Mouse (Mus musculus): ENCODE measurements around the gene Cdkn1a. TPM values are rescaled to one million over a fixed set of nuclear protein-coding genes. Genes with fewer than 3 reads are reported as not detected.
A peak's percentile ranks its signal among the peaks of the same experiment; 100 is the strongest.
"Not testable (repeated sequence)": the region's sequence is repeated elsewhere in the genome, so short reads cannot be mapped to it uniquely, and the experiment has no call there.

The Cdkn1a gene
- polyA plus RNA-seq, 1 experiment from 2014 or later = 92.1 TPM

GRCm38 (mm10) chr17:29092497-29092896, 1.7 kb downstream of the Cdkn1a start:
- Histone ChIP-seq H3K36me3 (no peaks in the 10 kb centered on the region), H3K4me2 (replicated peaks) (no peak overlapping the region), H3K4me3 (no peak overlapping the region), H3K9ac (no peak overlapping the region), H3K27ac (no peak overlapping the region), H3K27me3 (peaks cover 46% of the 10 kb centered on the region), H3K9me3 (no peaks in the 10 kb centered on the region), H3K4me1 (peaks cover 20% of the 10 kb centered on the region)
- WGBS = 47% methylated on average over 5 of the region's 5 CpGs
- no peak for ATAC-seq (ENCODE audit: low FRiP score, low read depth)

DNA sequence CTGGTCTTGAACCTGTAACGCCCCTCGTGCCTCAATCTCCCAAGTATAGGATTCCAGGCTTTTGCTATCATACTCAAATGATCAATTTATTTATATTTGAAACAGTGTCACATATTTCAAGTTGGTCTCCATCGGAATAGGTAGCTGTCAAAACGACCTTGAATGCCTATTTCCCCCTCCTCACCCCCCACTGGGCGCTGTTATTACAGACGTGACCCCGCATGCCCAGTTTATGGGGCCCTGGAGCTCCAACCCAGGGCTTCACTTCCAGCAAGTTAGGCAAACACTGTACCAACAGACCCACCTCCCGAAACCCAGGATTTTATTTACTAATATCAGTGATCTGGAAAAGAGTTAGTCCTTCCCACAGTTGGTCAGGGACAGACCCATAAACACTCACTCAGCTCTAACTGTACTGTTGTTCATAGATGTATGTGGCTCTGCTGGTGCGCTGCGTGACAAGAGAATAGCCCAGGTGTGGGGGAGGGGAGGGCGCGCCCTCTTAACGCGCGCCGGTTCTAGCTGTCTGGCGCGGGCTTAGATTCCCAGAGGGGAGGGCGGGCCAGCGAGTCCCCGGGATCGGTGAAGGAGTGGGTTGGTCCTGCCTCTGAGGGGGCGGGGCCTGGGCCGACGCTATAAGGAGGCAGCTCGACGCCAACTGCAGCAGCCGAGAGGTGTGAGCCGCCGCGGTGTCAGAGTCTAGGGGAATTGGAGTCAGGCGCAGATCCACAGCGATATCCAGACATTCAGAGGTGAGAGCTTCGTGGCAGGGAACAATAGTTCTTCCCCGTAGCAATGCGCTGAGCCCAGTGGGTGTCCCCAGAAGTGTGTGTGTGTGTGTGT, 2.6 kb downstream of the Cdkn1a start:
- Histone ChIP-seq H3K27ac (no peak overlapping the region), H3K36me3 (no peaks in the 10 kb centered on the region), H3K9me3 (no peaks in the 10 kb centered on the region), H3K9ac (peak overlapping the region; percentile 69), H3K27me3 (peaks cover 46% of the 10 kb centered on the region), H3K4me2 (replicated peaks) (peak overlapping the region; percentile 93), H3K4me1 (peaks cover 20% of the 10 kb centered on the region), H3K4me3 (peak overlapping the region; percentile 53)
- peak; percentile 73 for ATAC-seq (ENCODE audit: low FRiP score, low read depth)
- 6% methylated on average over 36 of the region's 36 CpGs for WGBS

DNA sequence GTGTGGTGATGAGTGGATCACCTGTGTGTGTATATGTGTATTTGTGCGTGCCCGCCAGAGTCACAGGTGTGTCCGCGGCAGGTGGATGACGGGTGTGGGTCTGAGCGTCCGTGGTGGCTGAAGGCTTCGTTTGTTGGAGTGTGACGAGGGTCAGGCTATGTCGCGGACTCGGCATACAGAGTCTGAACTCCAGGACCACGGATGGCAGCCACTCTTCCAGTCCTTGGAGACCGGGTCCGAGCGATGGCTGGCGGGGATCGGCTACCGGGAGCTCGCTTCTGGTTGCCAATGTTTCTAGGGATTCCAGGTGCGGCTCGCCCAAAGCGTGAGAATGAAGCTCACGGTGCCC, 3.2 kb downstream of the Cdkn1a start:
- H3K4me3 ChIP-seq = peak overlapping the region; percentile 53
- no peaks in the 10 kb centered on the region for H3K36me3 ChIP-seq
- WGBS = 0% methylated on average over 24 of the region's 24 CpGs
- peaks cover 20% of the 10 kb centered on the region for H3K4me1 ChIP-seq
- peaks cover 46% of the 10 kb centered on the region for H3K27me3 ChIP-seq
- peak overlapping the region; percentile 69 for H3K9ac ChIP-seq
- no peaks in the 10 kb centered on the region for H3K9me3 ChIP-seq
- H3K4me2 ChIP-seq (replicated peaks) = peak overlapping the region; percentile 93
- ATAC-seq (ENCODE audit: low FRiP score, low read depth) = 0 out of 2 replicates have a peak, but pooled peaks have one; percentile 5
- no peak overlapping the region for H3K27ac ChIP-seq

- peak overlapping the region; percentile 93 for H3K4me2 ChIP-seq (replicated peaks)
- H3K9me3 ChIP-seq = no peaks in the 10 kb centered on the region
- peak overlapping the region; percentile 53 for H3K4me3 ChIP-seq
- H3K27ac ChIP-seq = 0 out of 2 replicates have a peak overlapping the region, but pooled peaks have one; percentile 10
- no peaks in the 10 kb centered on the region for H3K36me3 ChIP-seq
- under 1% methylated on average over 70 of the region's 71 CpGs for WGBS
- ATAC-seq (ENCODE audit: low FRiP score, low read depth) = peak; percentile 38
- H3K27me3 ChIP-seq = peaks cover 46% of the 10 kb centered on the region
- peak overlapping the region; percentile 69 for H3K9ac ChIP-seq
- H3K4me1 ChIP-seq = peaks cover 20% of the 10 kb centered on the region
These were observed 3.8 kb downstream of the Cdkn1a start for GRCm38 (mm10) chr17:29094310-29095181.

GRCm38 (mm10) chr17:29095201-29095733, 4.5 kb downstream of the Cdkn1a start:
- under 1% methylated on average over 44 of the region's 44 CpGs for WGBS
- H3K27ac ChIP-seq = no peak overlapping the region

GRCm38 (mm10) chr17:29096245-29096644, 5.5 kb downstream of the Cdkn1a start:
- no peak overlapping the region for H3K27ac ChIP-seq
- H3K9me3 ChIP-seq = 0 out of 2 replicates have a peak, but pooled peaks cover 4% of the 10 kb centered on the region
- no peak overlapping the region for H3K4me3 ChIP-seq
- ATAC-seq (ENCODE audit: low FRiP score, low read depth) = no peak
- no peak overlapping the region for H3K9ac ChIP-seq
- H3K36me3 ChIP-seq = no peaks in the 10 kb centered on the region
- WGBS = 88% methylated on average over 6 of the region's 6 CpGs
- H3K27me3 ChIP-seq = peaks cover 42% of the 10 kb centered on the region
- H3K4me2 ChIP-seq (replicated peaks) = peak overlapping the region; percentile 93; the same call in 1 of the 2 replicates
- peaks cover 20% of the 10 kb centered on the region for H3K4me1 ChIP-seq

More at GRCm38 (mm10) chr17:29095201-29095733, 4.5 kb downstream of the Cdkn1a start:
- peaks cover 46% of the 10 kb centered on the region for H3K27me3 ChIP-seq
- no peaks in the 10 kb centered on the region for H3K9me3 ChIP-seq
- peaks cover 20% of the 10 kb centered on the region for H3K4me1 ChIP-seq
- peak overlapping the region; percentile 93 for H3K4me2 ChIP-seq (replicated peaks)
- no peaks in the 10 kb centered on the region for H3K36me3 ChIP-seq
- H3K9ac ChIP-seq = peak overlapping the region; percentile 69
- H3K4me3 ChIP-seq = peak overlapping the region; percentile 53
- ATAC-seq (ENCODE audit: low FRiP score, low read depth) = peak; percentile 70

DNA sequence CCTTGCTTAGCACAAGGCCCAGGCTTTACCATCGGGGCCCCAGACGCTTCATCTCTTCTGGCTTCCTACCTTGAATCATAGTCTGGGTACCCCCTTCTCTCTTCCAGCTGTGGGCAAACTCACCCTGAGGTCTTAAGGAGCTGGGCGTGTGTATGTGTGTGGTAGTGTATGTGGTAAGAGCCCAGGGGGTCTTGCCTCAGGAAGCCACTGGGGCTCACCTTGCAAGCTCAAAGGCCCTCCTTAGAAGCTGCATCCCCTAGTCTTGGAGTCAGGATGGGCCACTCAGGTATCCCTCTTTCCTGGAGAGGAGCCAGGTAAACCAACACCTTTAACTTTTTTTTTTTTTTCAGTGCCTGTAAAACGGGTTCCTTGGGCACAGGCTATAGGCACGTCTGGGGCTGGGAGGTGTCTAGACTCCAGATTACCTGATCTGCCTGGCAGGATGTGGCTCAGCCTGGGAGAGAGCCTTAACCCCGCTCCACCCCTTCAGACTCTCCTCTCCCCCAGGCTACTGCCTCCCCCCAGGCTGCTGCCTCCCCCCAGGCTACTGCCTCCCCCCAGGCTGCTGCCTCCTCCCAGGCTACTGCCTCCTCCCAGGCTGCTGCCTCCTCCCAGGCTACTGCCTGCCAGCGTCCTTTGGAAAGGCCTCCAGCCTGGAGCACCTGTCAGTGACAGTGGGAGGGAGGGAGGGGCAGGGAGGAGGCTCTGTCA, 6.2 kb downstream of the Cdkn1a start:
- Histone ChIP-seq H3K4me3 (no peak overlapping the region), H3K9ac (no peak overlapping the region), H3K4me1 (peaks cover 20% of the 10 kb centered on the region), H3K36me3 (no peaks in the 10 kb centered on the region), H3K4me2 (replicated peaks) (no peak overlapping the region), H3K27ac (no peak overlapping the region), H3K27me3 (peaks cover 36% of the 10 kb centered on the region), H3K9me3 (0 out of 2 replicates have a peak, but pooled peaks cover 4% of the 10 kb centered on the region)
- WGBS = 62% methylated on average over 7 of the region's 7 CpGs
- no peak for ATAC-seq (ENCODE audit: low FRiP score, low read depth)

DNA sequence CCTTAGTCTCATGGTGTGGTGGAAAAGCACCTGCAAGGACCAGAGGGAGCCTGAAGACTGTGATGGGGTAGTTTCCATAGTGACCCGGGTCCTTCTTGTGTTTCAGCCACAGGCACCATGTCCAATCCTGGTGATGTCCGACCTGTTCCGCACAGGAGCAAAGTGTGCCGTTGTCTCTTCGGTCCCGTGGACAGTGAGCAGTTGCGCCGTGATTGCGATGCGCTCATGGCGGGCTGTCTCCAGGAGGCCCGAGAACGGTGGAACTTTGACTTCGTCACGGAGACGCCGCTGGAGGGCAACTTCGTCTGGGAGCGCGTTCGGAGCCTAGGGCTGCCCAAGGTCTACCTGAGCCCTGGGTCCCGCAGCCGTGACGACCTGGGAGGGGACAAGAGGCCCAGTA, 7.5 kb downstream of the Cdkn1a start:
- no peak overlapping the region for H3K9ac ChIP-seq
- peaks cover 17% of the 10 kb centered on the region for H3K4me1 ChIP-seq
- no peak for ATAC-seq (ENCODE audit: low FRiP score, low read depth)
- WGBS = 93% methylated on average over 24 of the region's 24 CpGs
- 0 out of 2 replicates have a peak, but pooled peaks cover 4% of the 10 kb centered on the region for H3K9me3 ChIP-seq
- H3K36me3 ChIP-seq = no peaks in the 10 kb centered on the region
- no peak overlapping the region for H3K27ac ChIP-seq
- peaks cover 24% of the 10 kb centered on the region for H3K27me3 ChIP-seq
- H3K4me3 ChIP-seq = no peak overlapping the region
- H3K4me2 ChIP-seq (replicated peaks) = no peak overlapping the region

GRCm38 (mm10) chr17:29099076-29099475, 8.3 kb downstream of the Cdkn1a start:
- H3K9ac ChIP-seq = no peak overlapping the region
- H3K4me3 ChIP-seq = no peak overlapping the region
- peaks cover 20% of the 10 kb centered on the region for H3K27me3 ChIP-seq
- H3K4me2 ChIP-seq (replicated peaks) = no peak overlapping the region
- no peak for ATAC-seq (ENCODE audit: low FRiP score, low read depth)
- WGBS = 89% methylated on average over 8 of the region's 8 CpGs
- no peak overlapping the region for H3K27ac ChIP-seq
- peaks cover 10% of the 10 kb centered on the region for H3K4me1 ChIP-seq
- H3K9me3 ChIP-seq = peaks cover 8% of the 10 kb centered on the region
- H3K36me3 ChIP-seq = no peaks in the 10 kb centered on the region

DNA sequence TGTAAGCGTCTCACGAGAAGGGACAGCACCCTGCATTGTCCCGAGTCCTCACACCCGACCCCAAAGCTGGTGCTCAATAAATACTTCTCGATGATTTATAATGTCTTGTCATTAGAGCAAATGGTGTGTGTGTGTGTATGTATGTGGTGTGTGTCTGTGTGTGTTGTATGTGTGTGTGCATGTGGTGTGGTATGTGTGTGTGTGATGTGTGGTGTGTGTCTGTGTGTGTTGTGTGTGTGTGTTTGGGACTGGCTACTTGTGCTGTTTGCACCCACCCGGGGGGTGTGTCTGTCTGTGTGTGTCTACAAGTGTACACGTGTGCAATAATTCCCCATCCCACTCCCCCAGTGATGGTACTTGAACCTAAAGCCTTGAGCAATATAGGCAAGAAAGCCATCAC, 9.9 kb downstream of the Cdkn1a start:
- Histone ChIP-seq H3K27me3 (peaks cover 10% of the 10 kb centered on the region; the same call in 1 of the 2 replicates), H3K9me3 (peaks cover 15% of the 10 kb centered on the region), H3K36me3 (no peaks in the 10 kb centered on the region), H3K4me3 (no peak overlapping the region), H3K4me2 (replicated peaks) (no peak overlapping the region), H3K9ac (no peak overlapping the region), H3K27ac (no peak overlapping the region), H3K4me1 (no peaks in the 10 kb centered on the region)
- 91% methylated on average over 7 of the region's 7 CpGs for WGBS
- no peak for ATAC-seq (ENCODE audit: low FRiP score, low read depth)

DNA sequence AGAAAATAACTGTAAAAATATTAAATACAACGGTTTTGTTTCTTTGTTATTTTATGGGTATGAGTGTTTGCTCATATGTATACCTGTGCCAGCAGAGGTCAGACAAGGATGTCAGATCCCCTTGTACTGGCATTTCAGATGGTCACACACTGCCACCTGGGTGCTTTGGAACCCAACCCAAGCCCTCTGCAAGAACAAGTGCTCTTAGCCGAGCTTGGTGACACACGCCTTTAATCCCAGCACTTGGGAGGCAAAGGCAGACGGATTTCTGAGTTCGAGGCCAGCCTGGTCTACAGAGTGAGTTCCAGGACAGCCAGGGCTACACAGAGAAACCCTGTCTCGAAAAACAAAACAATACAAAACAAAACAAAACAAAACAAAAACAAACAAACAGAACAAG, 19.6 kb downstream of the Cdkn1a start:
- not testable (repeated sequence) for H3K9me3 ChIP-seq; H3K4me2 ChIP-seq (replicated peaks); H3K4me3 ChIP-seq; H3K27me3 ChIP-seq; H3K9ac ChIP-seq; ATAC-seq (ENCODE audit: low FRiP score, low read depth); H3K27ac ChIP-seq; H3K4me1 ChIP-seq; H3K36me3 ChIP-seq
- 82% methylated on average over 6 of the region's 6 CpGs for WGBS
